Mouse (Mus musculus) hindbrain, postnatal 0 days (tissue): ENCODE results near the gene Jak2. TPM values are rescaled to one million over a fixed set of nuclear protein-coding genes. Genes with fewer than 3 reads are reported as not detected.

Experiments
- ATAC-seq: fragments of 200-750 bp; cut with Nextera tagmentation; 2 replicates; pipeline ENCODE4 v1.8.0; 2017; ENCODE audit warnings: mild to moderate bottlenecking, moderate TSS enrichment, moderate library complexity
- DNase-seq: peaks from one replicate; pipeline ENCODE4 v3.0.0-alpha.2; 2015; ENCODE audit warnings: low spot score
- H3K27ac ChIP-seq: fragments of 300-500 bp; sonication (generic); 2 replicates; pipeline ENCODE4 v1.5.1; 2014; ENCODE audit warnings: mild to moderate bottlenecking
- H3K27me3 ChIP-seq: fragments of 300-500 bp; sonication (generic); 2 replicates; pipeline ENCODE4 v1.6.1; 2014; ENCODE audit warnings: low read length, mixed read lengths; ENCODE audit not compliant: insufficient read depth
- H3K36me3 ChIP-seq: fragments of 300-500 bp; sonication (generic); 2 replicates; pipeline ENCODE4 v1.6.1; 2014; ENCODE audit warnings: low read length, mixed read lengths; ENCODE audit not compliant: insufficient read depth
- H3K4me1 ChIP-seq: fragments of 300-500 bp; sonication (generic); 2 replicates; pipeline ENCODE4 v1.6.1; 2014; ENCODE audit warnings: antibody characterized with exemption, low read length, mixed read lengths; ENCODE audit not compliant: insufficient read depth
- H3K4me2 ChIP-seq: fragments of 300-500 bp; sonication (generic); 2 replicates; pipeline ENCODE4 v1.6.1; 2014; ENCODE audit warnings: low read depth, mild to moderate bottlenecking, low read length, moderate library complexity, mixed read lengths
- H3K4me3 ChIP-seq: fragments of 300-500 bp; sonication (generic); 2 replicates; pipeline ENCODE4 v1.5.1; 2014; ENCODE audit warnings: low read length
- H3K9ac ChIP-seq: fragments of 300-500 bp; sonication (generic); replicated peaks from 2 replicates; pipeline ENCODE4 v1.6.1; 2014; ENCODE audit warnings: mild to moderate bottlenecking, low read length, moderate library complexity, mixed read lengths
- H3K9me3 ChIP-seq: fragments of 300-500 bp; sonication (generic); 2 replicates; pipeline ENCODE4 v1.6.1; 2016; ENCODE audit warnings: low read length, mixed read lengths
- CTCF ChIP-seq: IDR thresholded peaks from 2 replicates; pipeline ENCODE4 v1.5.1; 2016; ENCODE audit warnings: antibody characterized with exemption, control low read depth, low read depth
- whole genome bisulfite sequencing: fragments of 180-500 bp; shearing (Covaris S2); extraction: QIAGEN DNeasy Blood & Tissue Kit; methylation state at CpG from one replicate; pipeline ENCODE4 v1.1.7; 2014; 5-methylcytosine and 5-hydroxymethylcytosine counted together
- polyA plus RNA-seq: library from polyadenylated mRNA; unstranded; fragments of >200 nt; fragmentation: Nextera tagmentation; extraction: Ambion mirVana; gene quantifications from 2 replicates; pipeline ENCODE4 v1.2.1, GENCODE M21; 2015
- total RNA-seq: library from RNA; depleted of rRNA; stranded (reverse); fragments of >200 nt; gene quantifications from 2 replicates; pipeline ENCODE4 v1.2.3, GENCODE M21; 2014

Gene Jak2
- total and polyA plus RNA-seq, 2 experiments from 2014 or later, result 9.8 to 18.8 TPM

- WGBS, result 62% methylated on average over 2 of the region's 2 CpGs
- no peak overlapping the region for H3K27ac ChIP-seq
- H3K4me1 ChIP-seq, result no peaks in the 10 kb centered on the region
- no peaks in the 10 kb centered on the region for H3K27me3 ChIP-seq
- peaks cover 24% of the 10 kb centered on the region for H3K36me3 ChIP-seq
- DNase-seq (no peak), ATAC-seq (no peak)
- no peak overlapping the region for H3K9ac ChIP-seq
- no peak overlapping the region for H3K4me2 ChIP-seq
- TF ChIP-seq CTCF, result no peak
- no peak overlapping the region for H3K4me3 ChIP-seq
- no peaks in the 10 kb centered on the region for H3K9me3 ChIP-seq
These were observed 43.1 kb downstream of the Jak2 start for GRCm38 (mm10) chr19:29294756-29295155.

GRCm38 (mm10) chr19:29296166-29296565 lies 44.5 kb downstream of the Jak2 start:
- no peaks in the 10 kb centered on the region for H3K4me1 ChIP-seq
- H3K36me3 ChIP-seq, result peaks cover 36% of the 10 kb centered on the region
- H3K9ac ChIP-seq, result no peak overlapping the region
- ATAC-seq (no peak), DNase-seq (no peak)
- H3K27me3 ChIP-seq, result no peaks in the 10 kb centered on the region
- no peak overlapping the region for H3K27ac ChIP-seq
- no peak overlapping the region for H3K4me2 ChIP-seq
- TF ChIP-seq CTCF, result no peak
- H3K4me3 ChIP-seq, result no peak overlapping the region
- no peaks in the 10 kb centered on the region for H3K9me3 ChIP-seq

GRCm38 (mm10) chr19:29297366-29297765 lies 45.7 kb downstream of the Jak2 start:
- Histone ChIP-seq H3K4me2 (no peak overlapping the region), H3K27ac (no peak overlapping the region), H3K9me3 (no peaks in the 10 kb centered on the region), H3K27me3 (no peaks in the 10 kb centered on the region), H3K36me3 (peaks cover 28% of the 10 kb centered on the region), H3K4me3 (no peak overlapping the region), H3K9ac (no peak overlapping the region), H3K4me1 (no peaks in the 10 kb centered on the region)
- no peak for TF ChIP-seq CTCF
- DNase-seq (no peak), ATAC-seq (no peak)
- WGBS, result 95% methylated on average over 1 of the region's 1 CpGs

- TF ChIP-seq CTCF, result no peak
- Histone ChIP-seq H3K4me2 (no peak overlapping the region), H3K27ac (no peak overlapping the region), H3K9me3 (no peaks in the 10 kb centered on the region), H3K9ac (no peak overlapping the region), H3K27me3 (no peaks in the 10 kb centered on the region), H3K4me1 (no peaks in the 10 kb centered on the region), H3K4me3 (no peak overlapping the region), H3K36me3 (peaks cover 28% of the 10 kb centered on the region)
- WGBS, result 85% methylated on average over 13 of the region's 13 CpGs
- no peak for ATAC-seq
- DNase-seq, result no peak
These were observed 49.3 kb downstream of the Jak2 start for GRCm38 (mm10) chr19:29300919-29301318.

GRCm38 (mm10) chr19:29302119-29302518 lies 50.5 kb downstream of the Jak2 start:
- 87% methylated on average over 2 of the region's 2 CpGs for WGBS
- TF ChIP-seq CTCF, result no peak
- Histone ChIP-seq H3K9me3 (no peaks in the 10 kb centered on the region), H3K4me1 (no peaks in the 10 kb centered on the region), H3K36me3 (peaks cover 26% of the 10 kb centered on the region), H3K4me2 (no peak overlapping the region), H3K4me3 (no peak overlapping the region), H3K27me3 (no peaks in the 10 kb centered on the region), H3K9ac (no peak overlapping the region), H3K27ac (no peak overlapping the region)
- no peak for ATAC-seq
- no peak for DNase-seq

- TF ChIP-seq CTCF, result no peak
- ATAC-seq (no peak), DNase-seq (no peak)
- no peaks in the 10 kb centered on the region for H3K9me3 ChIP-seq
- H3K9ac ChIP-seq, result no peak overlapping the region
- H3K36me3 ChIP-seq, result peaks cover 15% of the 10 kb centered on the region; the same call in 1 of the 2 replicates
- H3K4me2 ChIP-seq, result no peak overlapping the region
- no peak overlapping the region for H3K4me3 ChIP-seq
- H3K4me1 ChIP-seq, result no peaks in the 10 kb centered on the region
- H3K27me3 ChIP-seq, result no peaks in the 10 kb centered on the region
- no peak overlapping the region for H3K27ac ChIP-seq
These were observed 57.2 kb downstream of the Jak2 start for GRCm38 (mm10) chr19:29308832-29309231.

- no peaks in the 10 kb centered on the region for H3K27me3 ChIP-seq
- 91% methylated on average over 8 of the region's 8 CpGs for WGBS
- ATAC-seq (no peak), DNase-seq (no peak)
- no peak overlapping the region for H3K4me2 ChIP-seq
- peaks cover 11% of the 10 kb centered on the region; the same call in 1 of the 2 replicates for H3K9me3 ChIP-seq
- H3K4me3 ChIP-seq, result no peak overlapping the region
- H3K27ac ChIP-seq, result no peak overlapping the region
- no peak for TF ChIP-seq CTCF
- no peak overlapping the region for H3K9ac ChIP-seq
- peaks cover 16% of the 10 kb centered on the region; the same call in 1 of the 2 replicates for H3K36me3 ChIP-seq
- H3K4me1 ChIP-seq, result no peaks in the 10 kb centered on the region
These were observed 60.2 kb downstream of the Jak2 start for GRCm38 (mm10) chr19:29311791-29312190.
